Mouse (Mus musculus): ENCODE data around the gene Fam25c. TPM values are rescaled to one million over a fixed set of nuclear protein-coding genes. Genes with fewer than 3 reads are reported as not detected.

The Fam25c gene
- polyA plus RNA-seq (2017; shearing (Covaris generic)), result not detected

DNA sequence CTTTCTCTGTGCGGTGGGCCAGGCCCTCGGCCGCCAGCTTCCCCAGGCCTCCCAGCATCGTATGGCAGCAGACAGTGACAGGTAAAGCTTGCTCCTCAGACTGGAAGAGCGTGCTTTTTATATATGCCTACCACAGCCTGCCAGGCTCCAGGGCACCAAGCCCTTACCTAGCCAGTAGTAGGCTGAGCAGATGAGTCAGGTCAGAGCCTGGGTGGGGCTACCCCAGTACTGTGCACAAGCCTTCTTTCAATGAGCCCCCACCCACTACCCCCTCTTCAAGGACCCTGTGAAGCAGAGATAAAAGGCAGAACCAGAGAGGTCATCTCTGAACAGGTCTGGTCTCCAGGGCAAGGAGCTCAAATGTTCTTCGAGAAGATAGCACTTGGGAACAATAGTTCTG is at the start of gene Fam25c:
Fam25c (minus strand) TSS at position 133 of the 400 bp plus-strand sequence.

DNA sequence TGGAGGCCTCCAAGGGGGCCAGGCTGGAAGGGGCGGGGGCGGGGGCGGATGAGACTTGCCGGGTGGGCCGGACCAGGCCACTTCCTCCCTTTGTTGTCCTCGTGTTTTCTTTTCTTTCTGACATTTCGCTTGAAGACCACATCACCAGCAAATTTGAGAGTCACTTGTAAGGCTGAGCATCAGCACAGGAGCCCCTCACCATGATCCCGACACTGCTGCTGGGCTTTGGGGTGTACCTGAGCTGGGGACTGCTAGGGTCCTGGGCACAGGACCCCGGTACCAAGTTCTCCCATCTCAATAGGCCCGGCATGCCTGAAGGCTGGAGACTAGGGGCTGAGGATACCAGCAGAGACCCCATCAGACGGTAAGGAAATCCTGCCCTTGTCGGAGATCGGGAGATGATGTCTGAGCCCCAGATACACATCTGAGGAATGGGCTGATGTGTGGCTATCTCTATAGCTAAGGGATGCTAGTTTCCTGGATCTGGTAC is 20.2 kb upstream of the Fam25c start, which contains the start of gene Mmrn2:
Mmrn2 (plus strand) TSS at position 51 of the 490 bp plus-strand sequence.

DNA sequence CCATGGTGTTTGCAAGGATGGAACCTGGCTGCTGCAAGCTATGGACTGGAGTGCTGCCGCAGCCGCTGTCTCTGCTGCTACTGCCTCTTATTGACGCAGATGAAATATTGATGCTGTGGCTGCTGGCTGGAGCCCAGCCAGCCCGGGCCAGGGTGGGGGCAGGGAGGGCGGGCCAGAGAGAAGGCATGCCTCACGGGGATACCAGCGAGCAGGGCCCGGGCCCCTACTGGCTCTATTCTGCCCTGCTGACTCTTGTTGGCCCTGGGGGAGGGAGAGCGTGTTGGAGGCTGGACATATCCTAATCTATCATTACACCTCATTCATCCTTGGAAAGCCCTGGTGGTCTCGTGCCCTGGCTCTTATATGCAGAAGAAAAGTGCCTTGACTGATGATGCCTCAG is 19.3 kb upstream of the Fam25c start, which contains the start of gene Sncg:
Sncg (minus strand) TSS at position 213 of the 400 bp plus-strand sequence.

DNA sequence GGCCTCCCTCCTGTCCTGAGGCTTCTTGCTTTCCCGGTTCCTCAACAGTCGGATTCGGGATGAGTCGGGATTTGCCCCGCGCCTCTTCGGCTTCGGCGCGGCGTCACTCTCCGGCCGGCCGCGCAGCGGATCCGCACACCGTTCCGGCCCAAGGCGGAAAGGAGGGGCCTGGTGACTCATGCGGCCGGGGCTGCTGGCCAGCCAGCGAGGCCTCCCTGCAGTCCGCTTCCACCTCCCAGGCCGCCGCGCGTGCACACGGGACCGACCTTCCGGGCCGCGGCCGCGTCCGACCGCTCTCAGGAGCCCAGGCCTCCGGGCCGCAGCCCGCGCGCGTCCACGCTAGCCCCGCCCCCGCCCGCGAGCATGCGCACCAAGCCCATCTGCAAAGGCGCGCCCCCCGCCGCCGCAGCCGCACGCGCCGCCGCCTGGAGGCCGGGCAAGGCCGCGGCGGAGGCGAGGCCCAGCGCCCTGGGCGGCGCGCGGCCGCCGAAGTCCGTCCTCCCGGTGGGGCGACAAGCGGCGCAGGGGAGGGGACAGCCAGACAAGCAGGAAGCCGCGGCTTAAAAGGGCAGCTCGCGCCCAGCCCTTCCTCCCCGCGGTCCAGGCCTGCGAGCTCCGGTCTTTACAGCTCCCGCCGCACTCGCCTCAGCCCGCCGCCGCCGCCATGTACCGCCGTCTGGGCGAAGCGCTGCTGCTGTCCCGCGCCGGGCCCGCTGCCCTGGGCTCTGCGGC is 44.8 kb downstream of the Fam25c start, which contains the start of the genes Shld2 and Glud1:
Shld2 (minus strand) TSS at position 260 of the 732 bp plus-strand sequence.
Glud1 (plus strand) TSS at position 494 of the 732 bp plus-strand sequence.

Other genes starting within 250 kb of the Fam25c start
- gene Npy4r, start 202.9 kb downstream of the Fam25c start, polyA plus RNA-seq (2017; shearing (Covaris generic)), result not detected
- 0.09 TPM for gene Gprin2, start 153.8 kb downstream of the Fam25c start, polyA plus RNA-seq (2017; shearing (Covaris generic))
- not detected for gene Syt15, start 135.8 kb downstream of the Fam25c start, polyA plus RNA-seq (2017; shearing (Covaris generic))
- 9.0 TPM for gene Shld2, start 44.9 kb downstream of the Fam25c start, polyA plus RNA-seq (2017; shearing (Covaris generic))
- gene Glud1, start 44.7 kb downstream of the Fam25c start, polyA plus RNA-seq (2017; shearing (Covaris generic)), result 13.6 TPM
- gene Sncg, start 19.4 kb upstream of the Fam25c start, polyA plus RNA-seq (2017; shearing (Covaris generic)), result not detected
- 0.12 TPM for gene Mmrn2, start 20.0 kb upstream of the Fam25c start, polyA plus RNA-seq (2017; shearing (Covaris generic))
- 0.37 TPM for gene Bmpr1a, start 147.9 kb upstream of the Fam25c start, polyA plus RNA-seq (2017; shearing (Covaris generic))
- not detected for gene 9230112D13Rik, start 167.4 kb upstream of the Fam25c start, polyA plus RNA-seq (2017; shearing (Covaris generic))
- gene Ldb3, start 233.2 kb upstream of the Fam25c start, polyA plus RNA-seq (2017; shearing (Covaris generic)), result not detected
- not detected for gene Opn4, start 244.7 kb upstream of the Fam25c start, polyA plus RNA-seq (2017; shearing (Covaris generic))

Measured in inflammation-experienced regulatory T-cells, adult 16 weeks (primary cell).